In genomic region chr7:142037553-142038170, GRCm38 (mm10) we compare ENCODE assay signal across 7 mouse cellular contexts. TPM values are rescaled to one million over a fixed set of nuclear protein-coding genes. Genes with fewer than 3 reads are reported as not detected.
DNase-seq lines count a peak whose midpoint lies in the region; ATAC-seq and TF ChIP-seq lines count a peak whose summit lies in the region.

No protein-coding gene starts in this region.

- TF ChIP-seq POLR2A in CH12.LX (IDR thresholded peaks at IDR 0.05; ENCODE audit: low read depth, low read length): no peak

- peak; percentile 60; the same call in 1 of the 2 replicates for ATAC-seq in stomach, embryonic 16.5 days (ENCODE audit: insufficient read depth, low FRiP score)

- intact Hi-C loops in left cerebral cortex, postnatal 25 days (cut with DNase I): no loop called here

- DNase-seq in CH12.LX (ENCODE audit: extremely low read depth): peak; percentile 55
- peak; percentile 32 for DNase-seq in adipocyte (ENCODE audit: low spot score)
- peak; percentile 27 for DNase-seq in embryo, embryonic 11.5 days (ENCODE audit: low read depth, low spot score)
- DNase-seq in induced T-regulatory cell, adult 2 months (ENCODE audit: low read depth): peak; percentile 64
- peak; percentile 24 to 65 for DNase-seq in left cerebral cortex, postnatal 25 days (ENCODE audit: low spot score in 2 of 2)
- DNase-seq in mesoderm, embryonic 11.5 days (ENCODE audit: low read depth, low spot score): peak; percentile 48

- H3K36me3 ChIP-seq in CH12.LX (replicated peaks in 1 of 2; ENCODE audit: control insufficient read depth in 1 of 2, insufficient read depth in 1 of 2, low read length in 1 of 2): peaks cover 0 to 59% of the 10 kb centered on the region in 2 experiments
- no peaks in the 10 kb centered on the region for H3K36me3 ChIP-seq in stomach, embryonic 16.5 days (ENCODE audit: control insufficient read depth, insufficient read depth, low read length)

- no peaks in the 10 kb centered on the region for H3K27me3 ChIP-seq in CH12.LX (replicated peaks)
- H3K27me3 ChIP-seq in stomach, embryonic 16.5 days (ENCODE audit: control insufficient read depth, insufficient read depth, low read length): no peaks in the 10 kb centered on the region

- H3K4me1 ChIP-seq in CH12.LX (ENCODE audit: control insufficient read depth in 1 of 2, insufficient read depth in 2 of 2): peaks cover 0 to 10% of the 10 kb centered on the region in 2 experiments; a peak in 1 of 4 replicates
- H3K4me1 ChIP-seq in stomach, embryonic 16.5 days (ENCODE audit: control insufficient read depth, insufficient read depth, low read length): peaks cover 7% of the 10 kb centered on the region; the same call in 1 of the 2 replicates

- H3K9ac ChIP-seq in CH12.LX (ENCODE audit: insufficient read depth, low read depth): no peak overlapping the region
- no peak overlapping the region for H3K9ac ChIP-seq in stomach, embryonic 16.5 days (ENCODE audit: low read length)

- peak; percentile 51 for TF ChIP-seq RAD21 in CH12.LX (IDR thresholded peaks at IDR 0.05; ENCODE audit: low read depth, low read length)

- peak; percentile 77 to 81 for TF ChIP-seq CTCF in CH12.LX (conservative IDR thresholded peaks at IDR 0.05 in 1 of 2, IDR thresholded peaks at IDR 0.05 in 1 of 2; ENCODE audit: low read depth in 2 of 2, low read length in 2 of 2)

- dilution Hi-C loops in CH12.LX (cut with MboI; ENCODE audit: extremely low pct_ligation_motif_present, extremely low pct_unique_long_range_greater_than_20kb, low sequenced_read_pairs): no loop called here

- in situ Hi-C loops in CH12.LX (cut with MboI; ENCODE audit: low pct_ligation_motif_present, low pct_unique_long_range_greater_than_20kb, low sequenced_read_pairs): no loop called here

- no peak overlapping the region for H3K27ac ChIP-seq in CH12.LX (ENCODE audit: insufficient read depth, low read depth)
- H3K27ac ChIP-seq in stomach, embryonic 16.5 days (ENCODE audit: low read length): no peak overlapping the region

- H3K4me2 ChIP-seq in CH12.LX (ENCODE audit: insufficient read depth, low read depth, poor library complexity, severe bottlenecking): no peak overlapping the region
- H3K4me2 ChIP-seq in stomach, embryonic 16.5 days (ENCODE audit: low read depth, low read length): no peak overlapping the region

- WGBS in stomach, embryonic 16.5 days: 64% methylated on average over 4 of the region's 4 CpGs

- no peaks in the 10 kb centered on the region for H3K9me3 ChIP-seq in CH12.LX (replicated peaks; ENCODE audit: low read length)
- H3K9me3 ChIP-seq in stomach, embryonic 16.5 days (replicated peaks; ENCODE audit: control insufficient read depth, low read length): no peaks in the 10 kb centered on the region

- no peaks in the 10 kb centered on the region; the same call in 1 of the 2 replicates for H3K79me2 ChIP-seq in CH12.LX (replicated peaks; ENCODE audit: control insufficient read depth, extremely low read depth, insufficient read depth, poor library complexity, severe bottlenecking)

- no peak for TF ChIP-seq EP300 in CH12.LX (IDR thresholded peaks at IDR 0.05; ENCODE audit: low read length)

- H3K4me3 ChIP-seq in CH12.LX (replicated peaks in 1 of 3; ENCODE audit: low read depth in 2 of 3, low read length in 2 of 3, poor library complexity in 1 of 3): no peak overlapping the region
- H3K4me3 ChIP-seq in stomach, embryonic 16.5 days (replicated peaks; ENCODE audit: low read length): no peak overlapping the region

TF ChIP-seq in CH12.LX, 34 proteins besides CTCF, POLR2A, EP300 and RAD21:
- TF ChIP-seq NELFE (IDR thresholded peaks at IDR 0.05; ENCODE audit: low read depth, low read length) (0 out of 2 replicates have a peak, but pooled peaks have one; percentile 14), CHD2 (IDR thresholded peaks at IDR 0.05; ENCODE audit: low read length) (no peak), SMC3 (IDR thresholded peaks at IDR 0.05; ENCODE audit: low read depth, low read length) (peak; percentile 44)

RNA-seq across cellular contexts. Expression of gene Mob2, which starts 23.2 kb away (rescaled TPM):
- total RNA-seq in CH12.LX (2012; rRNA removed) (22.4 and 25.9 TPM in 2 replicates), CH12.LX (2014; rRNA removed) (30.5 and 33.2 TPM in 2 replicates)
- 26.3 and 27.3 TPM in 2 replicates for polyA plus RNA-seq in CH12.LX (2012; ENCODE audit: insufficient read length, low read depth)
- 10 to 100 TPM; 33.7 to 37.8 TPM for total RNA-seq in left cerebral cortex, postnatal 25 days (2021)
- polyA plus RNA-seq in stomach, embryonic 16.5 days (2015; fragmentation: Nextera tagmentation; extraction: Ambion mirVana): 73.9 and 75.9 TPM in 2 replicates

RNA-seq across cellular contexts. Expression of gene Dusp8, which starts 58.0 kb away (rescaled TPM):
- total RNA-seq in CH12.LX (2012; rRNA removed): 1.2 and 1.5 TPM in 2 replicates
- total RNA-seq in CH12.LX (2014; rRNA removed): 0.07 and 0.17 TPM in 2 replicates
- polyA plus RNA-seq in CH12.LX (2012; ENCODE audit: insufficient read length, low read depth): 0.11 and 0.14 TPM in 2 replicates
- total RNA-seq in left cerebral cortex, postnatal 25 days (2021): 100 to 1,000 TPM; 152 TPM
- 6.4 TPM in 2 replicates for polyA plus RNA-seq in stomach, embryonic 16.5 days (2015; fragmentation: Nextera tagmentation; extraction: Ambion mirVana)

Comparison
In these comparisons a context has a peak if more than half of its experiments do, and no peak if none do; other contexts are left out.
1. RNA of gene Dusp8, which starts 58.0 kb away (total RNA-seq): 152 TPM in left cerebral cortex, postnatal 25 days; 0.07 to 1.5 TPM in CH12.LX; every median in the first group is over 10 times any median in the second.
2. Peak in every context shown above with its lines, with median percentiles within 50 percentile points of each other: DNase-seq.